Mouse (Mus musculus): Measurements from ENCODE around the gene Gm3476.
"Not testable (repeated sequence)": the region's sequence is repeated elsewhere in the genome, so short reads cannot be mapped to it uniquely, and the experiment has no call there.

Gm3476 gene

GRCm38 (mm10) chr14:6125707-6126106 is at the start of gene Gm3476:
TSS of gene Gm3476 (minus strand) at chr14:6125807.
- DNase-seq (ENCODE audit: low read depth, low spot score) = not testable (repeated sequence)

GRCm38 (mm10) chr14:6163538-6163937 is 37.9 kb upstream of the Gm3476 start:
- DNase-seq (ENCODE audit: low read depth, low spot score) = not testable (repeated sequence)

GRCm38 (mm10) chr14:6161085-6161484 is 35.5 kb upstream of the Gm3476 start:
- DNase-seq (ENCODE audit: low read depth, low spot score) = not testable (repeated sequence)

- DNase-seq (ENCODE audit: low read depth, low spot score) = not testable (repeated sequence)
Measured at GRCm38 (mm10) chr14:6108272-6108925, 17.2 kb downstream of the Gm3476 start, which contains the start of gene Gm3468. TSS of gene Gm3468 (minus strand) at chr14:6108665.

- DNase-seq (ENCODE audit: low read depth, low spot score) = not testable (repeated sequence)
Measured at GRCm38 (mm10) chr14:6107500-6107899, 18.1 kb downstream of the Gm3476 start.

GRCm38 (mm10) chr14:6093842-6094241 is 31.8 kb downstream of the Gm3476 start, which contains the start of gene Gm8206:
TSS of gene Gm8206 (minus strand) at chr14:6093942.
- DNase-seq (ENCODE audit: low read depth, low spot score) = not testable (repeated sequence)

- not testable (repeated sequence) for DNase-seq (ENCODE audit: low read depth, low spot score)
Measured at GRCm38 (mm10) chr14:6058167-6058566, 67.4 kb downstream of the Gm3476 start, which contains the start of gene Gm6337. TSS of gene Gm6337 (minus strand) at chr14:6058267.

All from A20 (cell line).